Mouse (Mus musculus): ENCODE results near the gene Olfr1458. TPM values are rescaled to one million over a fixed set of nuclear protein-coding genes. Genes with fewer than 3 reads are reported as not detected.

The Olfr1458 gene
- polyA plus RNA-seq (2015; fragmentation: Nextera tagmentation; extraction: Ambion mirVana) = not detected in 2 replicates

DNA sequence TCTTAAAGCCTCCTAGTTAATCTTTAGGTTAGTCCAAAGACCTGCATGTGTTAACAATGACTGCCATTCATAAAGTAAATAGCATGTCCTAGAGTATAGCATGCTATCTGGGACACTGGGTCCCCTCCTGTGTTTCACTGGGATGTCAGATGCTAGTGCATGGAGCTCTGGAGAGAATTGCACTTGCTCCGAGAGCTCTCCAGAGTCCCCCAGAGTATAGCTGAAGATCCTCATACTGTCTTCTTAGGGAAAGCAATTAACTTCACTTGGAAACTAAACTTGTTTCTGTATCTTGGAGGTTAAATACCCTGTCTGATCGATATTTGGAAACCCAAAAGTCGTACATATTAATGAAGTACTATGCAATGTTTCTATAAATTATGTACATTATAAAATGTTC is at the start of gene Olfr1458:
Olfr1458 (minus strand) TSS at position 101 of the 400 bp plus-strand sequence.
- no peak for ATAC-seq (ENCODE audit: extremely low read depth, insufficient number of reproducible peaks, low FRiP score, low TSS enrichment)
- WGBS = 62% methylated on average over 3 of the region's 3 CpGs
- H3K27me3 ChIP-seq (replicated peaks) = no peaks in the 10 kb centered on the region
- no peak within 1 kb of the TSS for H3K4me3 ChIP-seq
- H3K27ac ChIP-seq (replicated peaks) = no peak within 1 kb of the TSS
- H3K9ac ChIP-seq = no peak within 1 kb of the TSS
- H3K36me3 ChIP-seq = no peaks in the 10 kb centered on the region
- H3K9me3 ChIP-seq = peaks cover 36% of the 10 kb centered on the region
- H3K4me1 ChIP-seq = no peaks in the 10 kb centered on the region
- no peak within 1 kb of the TSS for H3K4me2 ChIP-seq

- H3K9ac ChIP-seq = no peak within 1 kb of the TSS
- no peak within 1 kb of the TSS for H3K4me2 ChIP-seq
- 58% methylated on average over 1 of the region's 1 CpGs for WGBS
- no peak within 1 kb of the TSS for H3K27ac ChIP-seq (replicated peaks)
- H3K27me3 ChIP-seq (replicated peaks) = no peaks in the 10 kb centered on the region
- peaks cover 10% of the 10 kb centered on the region; the same call in 1 of the 2 replicates for H3K9me3 ChIP-seq
- ATAC-seq (ENCODE audit: extremely low read depth, insufficient number of reproducible peaks, low FRiP score, low TSS enrichment) = no peak
- no peak within 1 kb of the TSS for H3K4me3 ChIP-seq
- no peaks in the 10 kb centered on the region for H3K36me3 ChIP-seq
- no peaks in the 10 kb centered on the region for H3K4me1 ChIP-seq
Measured at GRCm38 (mm10) chr19:13149449-13149848, 42.9 kb upstream of the Olfr1458 start, which contains the start of gene Olfr1459. Olfr1459 (minus strand) TSS chr19:13149549.

DNA sequence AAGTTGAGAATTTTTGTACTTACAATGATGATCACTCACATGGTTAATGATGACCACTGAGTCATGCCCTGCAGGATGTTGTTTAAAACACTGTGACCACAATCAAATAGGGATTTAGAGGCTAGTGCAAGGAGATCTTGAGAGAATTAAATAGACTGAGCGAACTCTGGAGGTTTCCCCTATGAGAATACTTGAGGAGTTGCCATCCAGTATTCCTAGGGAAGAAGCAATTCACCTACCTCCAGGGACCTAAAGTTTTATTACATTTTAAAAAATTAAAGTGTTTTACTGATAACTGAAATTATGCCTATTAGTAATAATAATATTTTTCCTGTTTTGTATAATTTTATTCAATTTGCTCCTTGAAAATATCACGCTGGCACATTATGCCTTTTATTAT is 8.8 kb downstream of the Olfr1458 start, which contains the start of gene Olfr1457:
Olfr1457 (minus strand) TSS at position 101 of the 400 bp plus-strand sequence.
- Histone ChIP-seq H3K9me3 (0 out of 2 replicates have a peak, but pooled peaks cover 10% of the 10 kb centered on the region), H3K4me3 (no peak within 1 kb of the TSS), H3K27ac (replicated peaks) (no peak within 1 kb of the TSS), H3K36me3 (no peaks in the 10 kb centered on the region), H3K9ac (no peak within 1 kb of the TSS), H3K4me2 (no peak within 1 kb of the TSS), H3K27me3 (replicated peaks) (no peaks in the 10 kb centered on the region), H3K4me1 (no peaks in the 10 kb centered on the region)
- ATAC-seq (ENCODE audit: extremely low read depth, insufficient number of reproducible peaks, low FRiP score, low TSS enrichment) = no peak
- whole genome bisulfite sequencing = 53% methylated on average over 2 of the region's 2 CpGs

DNA sequence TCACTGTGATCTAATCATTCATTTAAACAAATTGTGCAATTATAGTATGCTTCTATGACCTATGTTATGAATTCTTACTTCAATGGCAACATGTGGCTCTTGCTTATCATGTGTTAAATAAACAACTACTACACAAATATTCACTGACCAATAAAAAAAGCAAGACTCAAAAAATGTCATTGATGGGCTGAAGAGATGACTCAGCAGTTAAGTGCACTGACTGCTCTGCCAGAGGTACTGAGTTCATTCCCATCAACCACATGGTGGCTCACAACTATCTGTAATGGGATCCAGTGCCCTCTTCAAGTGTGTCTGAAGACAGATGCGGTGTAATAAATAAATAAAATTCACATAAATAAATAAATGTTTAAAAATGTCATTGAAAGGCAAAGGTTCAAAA is 12.7 kb downstream of the Olfr1458 start:
- no peaks in the 10 kb centered on the region for H3K4me1 ChIP-seq
- no peak for ATAC-seq (ENCODE audit: extremely low read depth, insufficient number of reproducible peaks, low FRiP score, low TSS enrichment)
- no peak overlapping the region for H3K4me3 ChIP-seq
- no peak overlapping the region for H3K4me2 ChIP-seq
- H3K9ac ChIP-seq = no peak overlapping the region
- no peaks in the 10 kb centered on the region for H3K36me3 ChIP-seq
- peaks cover 24% of the 10 kb centered on the region; the same call in 1 of the 2 replicates for H3K9me3 ChIP-seq
- 70% methylated on average over 1 of the region's 1 CpGs for WGBS
- H3K27ac ChIP-seq (replicated peaks) = no peak overlapping the region
- H3K27me3 ChIP-seq (replicated peaks) = no peaks in the 10 kb centered on the region

DNA sequence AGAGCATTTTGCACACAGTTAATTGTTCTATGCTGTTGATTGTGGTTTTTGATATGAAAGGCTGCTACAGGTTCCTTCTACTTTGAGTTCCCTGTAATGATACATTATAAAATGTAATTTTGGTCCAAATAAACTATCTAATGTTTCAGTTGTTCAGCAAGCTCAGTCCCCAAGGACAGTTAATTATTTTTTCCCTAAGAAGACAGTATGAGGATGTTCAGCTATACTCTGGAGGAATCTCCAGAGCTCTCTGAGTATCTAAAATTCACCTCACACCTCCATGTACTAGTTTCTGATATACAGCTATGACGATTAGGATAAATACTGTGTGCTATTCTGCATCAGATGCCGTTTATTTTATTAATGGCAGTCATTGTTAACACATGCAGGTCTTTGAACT is 46.3 kb downstream of the Olfr1458 start, which contains the start of gene Olfr1454:
Olfr1454 (plus strand) TSS at position 301 of the 400 bp plus-strand sequence.
- H3K36me3 ChIP-seq = no peaks in the 10 kb centered on the region
- no peak within 1 kb of the TSS for H3K4me3 ChIP-seq
- H3K27me3 ChIP-seq (replicated peaks) = no peaks in the 10 kb centered on the region
- no peak within 1 kb of the TSS for H3K27ac ChIP-seq (replicated peaks)
- peaks cover 23% of the 10 kb centered on the region for H3K9me3 ChIP-seq
- WGBS = 43% methylated on average over 2 of the region's 2 CpGs
- no peaks in the 10 kb centered on the region for H3K4me1 ChIP-seq
- no peak within 1 kb of the TSS for H3K4me2 ChIP-seq
- no peak within 1 kb of the TSS for H3K9ac ChIP-seq
- ATAC-seq (ENCODE audit: extremely low read depth, insufficient number of reproducible peaks, low FRiP score, low TSS enrichment) = no peak

Other genes with a start within 250 kb of the Olfr1458 start
- gene Olfr1444, start 249.5 kb downstream of the Olfr1458 start, polyA plus RNA-seq (2015; fragmentation: Nextera tagmentation; extraction: Ambion mirVana) = not detected in 2 replicates
- gene Olfr1445, start 222.9 kb downstream of the Olfr1458 start, polyA plus RNA-seq (2015; fragmentation: Nextera tagmentation; extraction: Ambion mirVana) = not detected in 2 replicates
- not detected in 2 replicates for gene Olfr1446, start 213.3 kb downstream of the Olfr1458 start, polyA plus RNA-seq (2015; fragmentation: Nextera tagmentation; extraction: Ambion mirVana)
- not detected in 2 replicates for gene Olfr1447, start 203.0 kb downstream of the Olfr1458 start, polyA plus RNA-seq (2015; fragmentation: Nextera tagmentation; extraction: Ambion mirVana)
- not detected in 2 replicates for gene Olfr1448, start 182.4 kb downstream of the Olfr1458 start, polyA plus RNA-seq (2015; fragmentation: Nextera tagmentation; extraction: Ambion mirVana)
- not detected in 2 replicates for gene Olfr1449, start 175.9 kb downstream of the Olfr1458 start, polyA plus RNA-seq (2015; fragmentation: Nextera tagmentation; extraction: Ambion mirVana)
- gene Olfr1450, start 156.5 kb downstream of the Olfr1458 start, polyA plus RNA-seq (2015; fragmentation: Nextera tagmentation; extraction: Ambion mirVana) = not detected in 2 replicates
- gene Olfr1451, start 111.8 kb downstream of the Olfr1458 start, polyA plus RNA-seq (2015; fragmentation: Nextera tagmentation; extraction: Ambion mirVana) = not detected in 2 replicates
- gene Olfr1453, start 78.4 kb downstream of the Olfr1458 start, polyA plus RNA-seq (2015; fragmentation: Nextera tagmentation; extraction: Ambion mirVana) = not detected in 2 replicates
- gene Olfr1454, start 46.2 kb downstream of the Olfr1458 start, polyA plus RNA-seq (2015; fragmentation: Nextera tagmentation; extraction: Ambion mirVana) = not detected in 2 replicates
- gene Olfr1457, start 8.9 kb downstream of the Olfr1458 start, polyA plus RNA-seq (2015; fragmentation: Nextera tagmentation; extraction: Ambion mirVana) = not detected in 2 replicates
- gene Olfr1459, start 42.8 kb upstream of the Olfr1458 start, polyA plus RNA-seq (2015; fragmentation: Nextera tagmentation; extraction: Ambion mirVana) = not detected in 2 replicates
- gene Olfr1461, start 56.2 kb upstream of the Olfr1458 start, polyA plus RNA-seq (2015; fragmentation: Nextera tagmentation; extraction: Ambion mirVana) = not detected in 2 replicates
- gene Olfr1462, start 79.0 kb upstream of the Olfr1458 start, polyA plus RNA-seq (2015; fragmentation: Nextera tagmentation; extraction: Ambion mirVana) = not detected in 2 replicates
- not detected in 2 replicates for gene Olfr1463, start 124.6 kb upstream of the Olfr1458 start, polyA plus RNA-seq (2015; fragmentation: Nextera tagmentation; extraction: Ambion mirVana)
- gene Olfr1465, start 208.8 kb upstream of the Olfr1458 start, polyA plus RNA-seq (2015; fragmentation: Nextera tagmentation; extraction: Ambion mirVana) = not detected in 2 replicates
- gene Olfr1466, start 232.1 kb upstream of the Olfr1458 start, polyA plus RNA-seq (2015; fragmentation: Nextera tagmentation; extraction: Ambion mirVana) = not detected in 2 replicates